Mouse (Mus musculus) myocyte (in vitro differentiated cells): ENCODE measurements at regions not wholly inside any gene's neighbourhood (a gene's known extent, or its start where the extent isn't known, plus 50 kb on each side); places are given as distances from the start of the nearest gene placed in this dataset.

Experiments used
- MYOG ChIP-seq, 3 experiments: IDR thresholded peaks; one replicate each; pipeline ENCODE4 v1.6.1; 2011; ENCODE audit warnings: control low read depth in 2 of 3, low read depth in 2 of 3, mild to moderate bottlenecking in 2 of 3; ENCODE audit not compliant: insufficient read length in 2 of 3, control insufficient read depth in 1 of 3, insufficient read depth in 1 of 3
- USF1 ChIP-seq: IDR thresholded peaks from one replicate; pipeline ENCODE4 v1.6.1; 2011; ENCODE audit warnings: low read depth, mild to moderate bottlenecking, control low read depth, moderate library complexity

GRCm38 (mm10) chr3:113919350-113920179 lies 110.8 kb upstream of the Col11a1 start:
- TF ChIP-seq MYOG (IDR thresholded peaks at IDR 0.05; ENCODE audit: control insufficient read depth in 1 of 3, insufficient read depth in 1 of 3, insufficient read length in 2 of 3, low read depth in 2 of 3) (no peak), USF1 (no peak)
